Mouse (Mus musculus): Measurements from ENCODE around the gene Map2. TPM values are rescaled to one million over a fixed set of nuclear protein-coding genes. Genes with fewer than 3 reads are reported as not detected.

Gene Map2
- total and polyA plus RNA-seq, 3 experiments: 0.66 TPM; not detected in 2

DNA sequence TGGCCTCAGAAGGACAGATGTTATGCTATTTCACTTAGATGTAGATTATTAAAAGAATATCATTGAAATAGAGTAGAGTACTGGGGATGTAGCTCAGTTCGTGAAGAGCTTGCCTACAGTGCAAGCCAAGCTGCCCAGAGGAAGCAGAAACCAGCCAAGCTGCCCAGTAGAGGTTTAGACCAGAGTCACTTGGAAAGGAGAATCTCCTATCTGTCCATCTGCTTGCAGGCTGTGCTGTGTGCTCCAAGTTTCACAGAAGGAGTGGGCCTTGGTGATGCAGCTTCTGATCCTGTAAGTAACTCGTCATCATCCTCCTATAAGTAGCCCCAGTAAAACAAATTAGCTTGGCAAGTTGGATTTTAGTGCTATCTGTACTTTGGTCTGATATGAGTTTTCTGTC, 17.8 kb downstream of the Map2 start:
- H3K4me1 ChIP-seq (ENCODE audit: insufficient read depth, low read depth, low read length): no peaks in the 10 kb centered on the region
- no peak for TF ChIP-seq POLR2AphosphoS5 (IDR thresholded peaks at IDR 0.05; ENCODE audit: insufficient replicate concordance, low read depth, low read length)
- no peak for TF ChIP-seq CTCF (IDR thresholded peaks at IDR 0.05; ENCODE audit: low read depth, low read length)
- TF ChIP-seq GATA1 (IDR thresholded peaks at IDR 0.05; ENCODE audit: borderline replicate concordance, low read length): no peak
- no peak for TF ChIP-seq TAL1 (conservative IDR thresholded peaks at IDR 0.05; ENCODE audit: low read depth, low read length)
- TF ChIP-seq GATA2 (IDR thresholded peaks at IDR 0.05; ENCODE audit: borderline replicate concordance, low read depth, low read length): no peak

DNA sequence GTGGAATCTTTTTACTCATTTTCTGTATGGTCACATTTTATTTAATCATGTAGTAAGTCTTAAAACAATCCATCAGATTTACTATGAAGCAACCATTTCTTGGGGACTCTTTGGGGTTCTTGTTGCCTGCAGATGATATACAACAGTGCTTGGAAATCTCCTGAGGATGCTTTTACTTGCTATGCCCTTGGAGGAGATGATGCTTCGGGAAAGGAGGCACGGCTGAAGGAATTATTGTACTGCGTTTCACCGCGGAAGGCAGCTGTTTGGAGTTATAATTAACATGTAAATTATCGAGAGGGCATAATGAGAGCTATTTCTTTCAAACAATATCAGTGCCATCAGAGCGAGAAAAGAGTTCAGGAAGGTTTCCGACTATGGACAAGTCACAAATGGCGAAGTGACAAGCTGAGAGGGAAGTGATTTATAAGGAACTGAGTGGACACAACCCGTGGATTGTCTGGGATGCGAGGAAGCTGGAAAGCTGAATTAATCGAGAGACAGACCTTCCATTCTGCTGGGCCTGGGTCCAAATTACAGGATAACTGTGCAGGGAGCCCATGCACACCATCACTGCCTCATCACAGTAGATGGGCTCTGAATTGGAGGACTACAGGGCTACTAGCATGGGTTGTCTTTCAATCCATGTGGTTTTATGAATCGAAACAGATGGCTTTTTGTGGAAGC, 20.1 kb downstream of the Map2 start:
- no peaks in the 10 kb centered on the region for H3K9me3 ChIP-seq (replicated peaks)
- peaks cover 2% of the 10 kb centered on the region for H3K27me3 ChIP-seq (ENCODE audit: insufficient read depth, low read length)
- H3K4me1 ChIP-seq (ENCODE audit: insufficient read depth, low read depth, low read length): no peaks in the 10 kb centered on the region
- H3K36me3 ChIP-seq (replicated peaks): no peaks in the 10 kb centered on the region
- H3K4me3 ChIP-seq (ENCODE audit: low read depth, low read length): no peak overlapping the region
- DNase-seq (ENCODE audit: low spot score) (no peak), ATAC-seq (ENCODE audit: extremely low read depth, insufficient number of reproducible peaks, low FRiP score, poor library complexity, severe bottlenecking) (no peak)
- TF ChIP-seq GATA1 (IDR thresholded peaks at IDR 0.05; ENCODE audit: borderline replicate concordance, low read length): no peak
- no peak for TF ChIP-seq POLR2AphosphoS5 (IDR thresholded peaks at IDR 0.05; ENCODE audit: insufficient replicate concordance, low read depth, low read length)
- TF ChIP-seq GATA2 (IDR thresholded peaks at IDR 0.05; ENCODE audit: borderline replicate concordance, low read depth, low read length): no peak

More for the DNA sequence above, 17.8 kb downstream of the Map2 start:
- Histone ChIP-seq H3K9me3 (replicated peaks) (no peaks in the 10 kb centered on the region), H3K4me3 (ENCODE audit: low read depth, low read length) (no peak overlapping the region), H3K27me3 (ENCODE audit: insufficient read depth, low read length) (peaks cover 2% of the 10 kb centered on the region), H3K36me3 (replicated peaks) (no peaks in the 10 kb centered on the region)
- DNase-seq (ENCODE audit: low spot score): no peak
- no peak for ATAC-seq (ENCODE audit: extremely low read depth, insufficient number of reproducible peaks, low FRiP score, poor library complexity, severe bottlenecking)

DNA sequence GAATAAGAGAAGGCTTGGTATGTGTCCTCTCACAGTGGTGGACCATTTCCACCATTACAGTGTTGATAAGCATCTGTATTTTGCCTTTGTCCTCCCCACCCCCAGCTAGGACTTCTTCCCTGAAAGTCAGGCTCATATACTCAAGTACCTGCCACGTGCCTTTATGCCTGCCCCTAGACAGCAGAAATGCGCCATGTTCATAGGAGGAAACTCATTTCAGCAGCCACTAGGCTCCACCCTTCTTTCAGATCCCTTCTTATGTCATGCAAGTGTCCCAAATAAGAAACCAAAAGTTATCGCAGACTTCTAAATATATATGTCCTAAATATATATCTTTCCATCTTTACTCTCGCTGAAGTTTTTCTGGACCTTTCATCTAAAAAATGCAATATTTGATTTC, 21.2 kb downstream of the Map2 start:
- no peak for DNase-seq (ENCODE audit: low spot score)
- no peaks in the 10 kb centered on the region for H3K9me3 ChIP-seq (replicated peaks)
- no peaks in the 10 kb centered on the region for H3K4me1 ChIP-seq (ENCODE audit: insufficient read depth, low read depth, low read length)
- no peak for ATAC-seq (ENCODE audit: extremely low read depth, insufficient number of reproducible peaks, low FRiP score, poor library complexity, severe bottlenecking)
- H3K4me3 ChIP-seq (ENCODE audit: low read depth, low read length): no peak overlapping the region
- peaks cover 2% of the 10 kb centered on the region for H3K27me3 ChIP-seq (ENCODE audit: insufficient read depth, low read length)
- no peaks in the 10 kb centered on the region for H3K36me3 ChIP-seq (replicated peaks)
- TF ChIP-seq TAL1 (conservative IDR thresholded peaks at IDR 0.05; ENCODE audit: low read depth, low read length) (no peak), POLR2AphosphoS5 (IDR thresholded peaks at IDR 0.05; ENCODE audit: insufficient replicate concordance, low read depth, low read length) (no peak), GATA1 (IDR thresholded peaks at IDR 0.05; ENCODE audit: borderline replicate concordance, low read length) (no peak), GATA2 (IDR thresholded peaks at IDR 0.05; ENCODE audit: borderline replicate concordance, low read depth, low read length) (no peak), CTCF (IDR thresholded peaks at IDR 0.05; ENCODE audit: low read depth, low read length) (no peak)

DNA sequence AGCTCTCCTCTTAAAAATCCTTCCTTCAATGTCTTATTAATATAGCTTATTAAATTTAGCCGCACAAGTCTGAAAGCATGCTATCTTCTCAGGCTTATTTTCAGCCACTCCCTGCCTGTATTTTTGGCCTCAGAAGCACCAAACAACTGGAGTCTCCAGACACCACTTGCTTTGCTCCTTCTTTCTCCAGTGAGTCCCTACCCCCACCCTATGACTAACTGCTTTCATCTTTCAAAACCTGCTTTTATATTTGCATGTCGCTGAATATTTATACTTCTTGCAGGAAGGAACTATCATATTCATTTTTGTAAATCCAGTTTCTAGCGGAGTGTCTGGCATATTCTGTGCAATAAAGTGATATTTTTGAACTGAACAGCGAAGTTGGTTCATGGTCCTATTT, 21.6 kb downstream of the Map2 start:
- DNase-seq (ENCODE audit: low spot score): no peak
- no peak overlapping the region for H3K4me3 ChIP-seq (ENCODE audit: low read depth, low read length)
- TF ChIP-seq TAL1 (conservative IDR thresholded peaks at IDR 0.05; ENCODE audit: low read depth, low read length): no peak
- no peak for TF ChIP-seq GATA2 (IDR thresholded peaks at IDR 0.05; ENCODE audit: borderline replicate concordance, low read depth, low read length)
- no peak for TF ChIP-seq CTCF (IDR thresholded peaks at IDR 0.05; ENCODE audit: low read depth, low read length)
- no peak for TF ChIP-seq POLR2AphosphoS5 (IDR thresholded peaks at IDR 0.05; ENCODE audit: insufficient replicate concordance, low read depth, low read length)
- TF ChIP-seq GATA1 (IDR thresholded peaks at IDR 0.05; ENCODE audit: borderline replicate concordance, low read length): no peak
- H3K27me3 ChIP-seq (ENCODE audit: insufficient read depth, low read length): peaks cover 2% of the 10 kb centered on the region
- no peaks in the 10 kb centered on the region for H3K9me3 ChIP-seq (replicated peaks)
- no peak for ATAC-seq (ENCODE audit: extremely low read depth, insufficient number of reproducible peaks, low FRiP score, poor library complexity, severe bottlenecking)
- H3K4me1 ChIP-seq (ENCODE audit: insufficient read depth, low read depth, low read length): no peaks in the 10 kb centered on the region
- H3K36me3 ChIP-seq (replicated peaks): no peaks in the 10 kb centered on the region

DNA sequence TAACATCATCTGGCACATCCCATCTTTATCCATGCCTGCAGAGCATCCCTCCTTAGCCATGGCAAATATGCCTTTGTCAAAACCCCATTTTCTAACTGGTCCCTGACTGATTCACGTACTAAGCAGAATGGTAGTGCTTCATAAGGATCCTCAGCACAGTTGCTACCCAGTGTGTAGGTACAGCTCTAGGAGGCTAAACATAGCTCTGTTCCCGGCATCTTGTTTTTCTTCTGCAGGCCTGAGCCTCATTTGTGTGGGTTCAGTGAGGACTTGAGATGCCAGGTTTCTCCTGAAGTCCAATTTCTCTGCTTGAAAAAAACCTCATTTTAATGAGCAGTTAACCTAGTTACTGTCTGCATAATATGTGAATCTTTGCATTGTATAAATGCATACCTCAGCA, 30.4 kb downstream of the Map2 start:
- TF ChIP-seq CTCF (IDR thresholded peaks at IDR 0.05; ENCODE audit: low read depth, low read length): no peak
- no peak for ATAC-seq (ENCODE audit: extremely low read depth, insufficient number of reproducible peaks, low FRiP score, poor library complexity, severe bottlenecking)
- no peak overlapping the region for H3K4me3 ChIP-seq (ENCODE audit: low read depth, low read length)
- no peaks in the 10 kb centered on the region for H3K4me1 ChIP-seq (ENCODE audit: insufficient read depth, low read depth, low read length)
- no peak for DNase-seq (ENCODE audit: low spot score)
- no peaks in the 10 kb centered on the region for H3K9me3 ChIP-seq (replicated peaks)
- no peaks in the 10 kb centered on the region for H3K36me3 ChIP-seq (replicated peaks)
- H3K27me3 ChIP-seq (ENCODE audit: insufficient read depth, low read length): no peaks in the 10 kb centered on the region

DNA sequence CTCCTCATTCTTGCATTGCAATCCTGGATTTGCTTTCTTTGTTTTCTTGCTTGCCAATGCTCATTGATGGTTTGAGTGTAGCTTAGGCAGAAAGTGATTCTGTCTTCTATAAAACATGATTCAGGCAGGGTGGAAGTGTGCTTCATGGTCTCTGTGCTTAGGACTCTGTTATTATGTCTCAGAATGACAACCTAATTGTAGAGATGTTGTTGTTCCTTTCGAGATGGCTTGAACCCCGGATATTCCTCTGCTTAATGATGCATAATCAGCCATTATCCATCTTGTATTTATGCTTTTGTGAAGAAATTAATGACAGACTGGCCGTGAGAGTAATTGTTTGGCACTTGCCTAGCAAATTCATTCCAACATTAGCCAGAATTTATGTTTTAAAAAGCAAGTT, 31.8 kb downstream of the Map2 start:
- no peaks in the 10 kb centered on the region for H3K36me3 ChIP-seq (replicated peaks)
- H3K4me1 ChIP-seq (ENCODE audit: insufficient read depth, low read depth, low read length): no peaks in the 10 kb centered on the region
- H3K27me3 ChIP-seq (ENCODE audit: insufficient read depth, low read length): no peaks in the 10 kb centered on the region
- TF ChIP-seq TAL1 (conservative IDR thresholded peaks at IDR 0.05; ENCODE audit: low read depth, low read length) (no peak), GATA1 (IDR thresholded peaks at IDR 0.05; ENCODE audit: borderline replicate concordance, low read length) (no peak), POLR2AphosphoS5 (IDR thresholded peaks at IDR 0.05; ENCODE audit: insufficient replicate concordance, low read depth, low read length) (no peak), CTCF (IDR thresholded peaks at IDR 0.05; ENCODE audit: low read depth, low read length) (no peak), GATA2 (IDR thresholded peaks at IDR 0.05; ENCODE audit: borderline replicate concordance, low read depth, low read length) (no peak)
- no peaks in the 10 kb centered on the region for H3K9me3 ChIP-seq (replicated peaks)
- no peak for DNase-seq (ENCODE audit: low spot score)
- no peak for ATAC-seq (ENCODE audit: extremely low read depth, insufficient number of reproducible peaks, low FRiP score, poor library complexity, severe bottlenecking)
- no peak overlapping the region for H3K4me3 ChIP-seq (ENCODE audit: low read depth, low read length)

All from G1E (cell line).